Mouse (Mus musculus) G1E (cell line): ENCODE measurements at regions not wholly inside any gene's neighbourhood (a gene's known extent, or its start where the extent isn't known, plus 50 kb on each side); places are given as distances from the start of the nearest gene placed in this dataset.

Experiments
- CTCF ChIP-seq: IDR thresholded peaks from 2 replicates; pipeline ENCODE4 v1.5.1; 2012; ENCODE audit warnings: low read depth, low read length, inconsistent platforms, mixed read lengths
- GATA1 ChIP-seq: IDR thresholded peaks from 2 replicates; pipeline ENCODE4 v1.6.1; 2012; ENCODE audit warnings: borderline replicate concordance, low read length, inconsistent platforms, mixed read lengths

DNA sequence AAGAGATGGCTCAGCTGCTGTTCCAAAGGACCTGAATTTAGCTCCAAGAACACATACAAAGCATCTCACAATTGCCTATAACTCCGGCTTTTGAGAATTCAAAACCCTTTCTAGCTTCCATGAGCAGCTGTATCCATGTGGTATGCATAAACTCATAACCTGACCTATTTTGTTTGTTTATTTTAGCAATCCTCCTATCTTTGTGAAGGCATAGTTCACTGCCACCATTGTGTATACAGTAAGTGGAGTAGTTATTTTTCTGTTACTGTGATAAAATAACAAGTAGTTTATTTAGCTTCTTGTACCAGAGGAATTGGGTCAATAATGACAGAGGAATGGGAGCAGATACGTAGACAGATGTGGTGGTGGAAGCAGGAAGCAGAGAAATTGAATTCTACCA lies 941.8 kb upstream of the Ddx18 start:
- TF ChIP-seq GATA1 (no peak), CTCF (no peak)
